Mouse (Mus musculus): ENCODE measurements around the gene Olfr157. TPM values are rescaled to one million over a fixed set of nuclear protein-coding genes. Genes with fewer than 3 reads are reported as not detected.
A peak's percentile ranks its signal among the peaks of the same experiment; 100 is the strongest.
"Not testable (repeated sequence)": the region's sequence is repeated elsewhere in the genome, so short reads cannot be mapped to it uniquely, and the experiment has no call there.

The Olfr157 gene
- total RNA-seq, 2 experiments from 2014 or later: not detected

DNA sequence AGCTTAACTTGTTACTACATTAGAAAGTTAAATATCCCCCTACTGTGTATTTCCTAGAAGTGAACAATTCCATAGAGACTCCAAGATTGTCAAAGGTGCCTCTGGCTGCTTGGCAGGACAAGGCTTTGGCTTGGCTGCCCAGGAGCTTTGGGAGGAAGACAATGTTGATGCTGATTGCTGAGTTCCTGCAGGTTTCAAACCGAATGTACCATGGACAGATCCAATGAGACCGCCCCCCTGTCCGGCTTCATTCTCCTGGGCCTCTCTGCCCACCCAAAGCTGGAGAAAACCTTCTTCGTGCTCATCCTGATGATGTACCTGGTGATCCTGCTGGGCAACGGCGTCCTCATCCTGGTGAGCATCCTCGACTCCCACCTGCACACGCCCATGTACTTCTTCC, 14.1 kb upstream of the Olfr157 start:
- H3K4me3 ChIP-seq: no peak overlapping the region
- H3K27ac ChIP-seq: no peak overlapping the region
- no peak for DNase-seq
- no peak for TF ChIP-seq CTCF (IDR thresholded peaks at IDR 0.05)
- intact Hi-C loops (cut with DNase I): no loop called here

- intact Hi-C loops (cut with DNase I): no loop called here
- Histone ChIP-seq H3K27ac (no peak within 1 kb of the TSS), H3K4me3 (no peak within 1 kb of the TSS)
- no peak for TF ChIP-seq CTCF (IDR thresholded peaks at IDR 0.05)
- DNase-seq: no peak
Measured at GRCm38 (mm10) chr4:43851265-43851664, 11.3 kb upstream of the Olfr157 start, which contains the start of gene Olfr155. Gene Olfr155, plus strand, starts transcription at chr4:43851565.

DNA sequence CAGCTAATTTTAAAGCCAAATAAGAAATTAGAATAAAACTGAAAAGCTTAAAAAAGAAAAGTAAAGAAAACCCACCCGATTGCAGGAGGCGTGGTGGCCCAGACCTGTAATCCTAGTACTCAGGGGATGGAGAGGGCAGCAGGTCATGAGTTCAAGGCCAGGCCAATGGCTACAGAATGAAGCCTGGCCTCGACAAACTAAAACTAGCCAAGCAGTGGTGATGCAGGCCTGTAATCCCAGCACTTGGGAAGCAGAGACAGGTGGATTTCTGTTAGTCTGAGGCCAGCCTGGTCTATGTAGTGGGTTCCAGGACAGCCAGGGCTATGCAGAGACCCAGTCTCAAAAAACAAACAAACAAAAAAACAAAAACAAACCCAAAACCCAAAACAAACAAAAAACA, 1.7 kb downstream of the Olfr157 start:
- no peak for TF ChIP-seq CTCF (IDR thresholded peaks at IDR 0.05)
- H3K4me3 ChIP-seq: no peak overlapping the region
- intact Hi-C loops (cut with DNase I): no loop called here
- no peak overlapping the region for H3K27ac ChIP-seq
- no peak for DNase-seq

GRCm38 (mm10) chr4:43834749-43835148, 5.3 kb downstream of the Olfr157 start:
- DNase-seq: no peak
- Histone ChIP-seq H3K27ac (no peak overlapping the region), H3K4me3 (no peak overlapping the region)
- TF ChIP-seq CTCF (IDR thresholded peaks at IDR 0.05): no peak
- intact Hi-C loops (cut with DNase I): no loop called here

GRCm38 (mm10) chr4:43833752-43834151, 6.2 kb downstream of the Olfr157 start:
- no peak for TF ChIP-seq CTCF (IDR thresholded peaks at IDR 0.05)
- intact Hi-C loops (cut with DNase I): no loop called here
- no peak for DNase-seq
- H3K4me3 ChIP-seq: no peak overlapping the region
- no peak overlapping the region for H3K27ac ChIP-seq

GRCm38 (mm10) chr4:43832031-43832430, 8.0 kb downstream of the Olfr157 start:
- no peak for DNase-seq
- H3K27ac ChIP-seq: no peak overlapping the region
- H3K4me3 ChIP-seq: no peak overlapping the region
- intact Hi-C loops (cut with DNase I): no loop called here
- no peak for TF ChIP-seq CTCF (IDR thresholded peaks at IDR 0.05)

- no peak overlapping the region for H3K27ac ChIP-seq
- intact Hi-C loops (cut with DNase I): no loop called here
- no peak for TF ChIP-seq CTCF (IDR thresholded peaks at IDR 0.05)
- no peak for DNase-seq
- no peak overlapping the region for H3K4me3 ChIP-seq
Measured at GRCm38 (mm10) chr4:43828806-43829205, 11.2 kb downstream of the Olfr157 start.

DNA sequence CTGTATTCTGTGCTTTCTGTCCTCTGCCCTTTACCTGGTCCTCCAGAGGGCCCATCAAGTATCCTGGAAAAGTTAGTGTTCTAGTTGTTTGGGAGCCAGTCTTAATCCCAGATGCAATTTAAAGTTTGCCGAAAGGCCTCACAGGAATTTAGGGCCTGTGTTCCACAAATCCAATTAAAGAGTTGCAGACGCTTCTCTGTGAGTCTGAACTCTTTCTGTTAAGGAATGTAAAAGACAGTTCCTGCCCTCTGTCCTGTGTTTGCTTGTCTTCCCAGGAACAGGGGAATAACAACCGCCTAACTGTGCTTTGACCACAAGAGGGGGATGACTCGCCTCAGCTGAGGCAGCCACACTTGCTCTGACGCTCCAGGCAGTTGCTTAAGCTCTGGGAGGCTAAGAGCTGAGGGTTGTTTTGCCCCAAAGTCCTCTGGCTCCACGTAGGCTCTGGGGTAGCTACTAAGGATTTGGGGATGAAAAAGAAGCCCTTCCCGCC, 16.1 kb downstream of the Olfr157 start, which contains the start of gene Olfr156:
Olfr156 (minus strand) TSS at position 51 of the 493 bp plus-strand sequence.
- no peak for DNase-seq
- TF ChIP-seq CTCF (IDR thresholded peaks at IDR 0.05): peak; percentile 45
- intact Hi-C loops (cut with DNase I): no loop called here

DNA sequence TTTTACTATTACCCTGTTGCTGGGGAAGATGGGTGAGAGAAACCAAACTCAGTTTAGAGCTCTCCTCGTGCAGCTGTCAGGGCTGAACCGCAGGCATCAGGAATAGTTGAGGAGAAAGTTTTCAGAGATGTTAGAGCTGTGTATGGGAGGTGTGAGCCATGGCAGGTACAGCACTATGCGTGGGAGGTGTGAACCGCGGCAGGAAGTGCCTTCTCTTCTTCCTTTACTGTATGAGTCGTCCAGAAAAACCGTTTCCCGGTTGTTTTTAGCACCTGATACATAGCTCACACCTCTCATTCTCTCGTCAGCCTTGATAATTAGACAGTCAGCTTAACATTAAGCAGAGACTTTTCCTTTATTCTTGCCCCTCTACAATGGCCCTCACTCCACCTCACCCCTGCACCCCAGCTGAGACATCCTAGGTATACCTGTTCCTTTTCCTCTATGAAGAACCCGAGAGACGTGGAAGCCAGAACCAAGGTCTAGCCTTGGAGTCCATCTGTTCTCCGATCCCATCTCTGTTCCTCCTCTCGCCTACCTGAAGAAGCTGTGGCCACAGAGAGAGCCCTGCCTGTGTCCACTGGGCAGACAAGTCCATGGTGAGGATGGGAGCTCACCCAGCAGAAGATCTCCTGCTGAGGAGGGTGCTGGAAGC, 17.0 kb downstream of the Olfr157 start:
- H3K4me3 ChIP-seq: no peak overlapping the region
- no peak for DNase-seq
- no peak overlapping the region for H3K27ac ChIP-seq
- intact Hi-C loops (cut with DNase I): no loop called here
- TF ChIP-seq CTCF (IDR thresholded peaks at IDR 0.05): no peak

More for the DNA sequence above, 16.1 kb downstream of the Olfr157 start, which contains the start of gene Olfr156:
- no peak within 1 kb of the TSS for H3K4me3 ChIP-seq
- no peak within 1 kb of the TSS for H3K27ac ChIP-seq

GRCm38 (mm10) chr4:43798936-43799335, 41.1 kb downstream of the Olfr157 start:
- no peak for TF ChIP-seq CTCF (IDR thresholded peaks at IDR 0.05)
- H3K4me3 ChIP-seq: no peak overlapping the region
- intact Hi-C loops (cut with DNase I): no loop called here
- no peak overlapping the region for H3K27ac ChIP-seq
- DNase-seq: no peak

GRCm38 (mm10) chr4:43795844-43796243, 44.2 kb downstream of the Olfr157 start:
- DNase-seq; intact Hi-C loops (cut with DNase I); H3K4me3 ChIP-seq; H3K27ac ChIP-seq: not testable (repeated sequence)

DNA sequence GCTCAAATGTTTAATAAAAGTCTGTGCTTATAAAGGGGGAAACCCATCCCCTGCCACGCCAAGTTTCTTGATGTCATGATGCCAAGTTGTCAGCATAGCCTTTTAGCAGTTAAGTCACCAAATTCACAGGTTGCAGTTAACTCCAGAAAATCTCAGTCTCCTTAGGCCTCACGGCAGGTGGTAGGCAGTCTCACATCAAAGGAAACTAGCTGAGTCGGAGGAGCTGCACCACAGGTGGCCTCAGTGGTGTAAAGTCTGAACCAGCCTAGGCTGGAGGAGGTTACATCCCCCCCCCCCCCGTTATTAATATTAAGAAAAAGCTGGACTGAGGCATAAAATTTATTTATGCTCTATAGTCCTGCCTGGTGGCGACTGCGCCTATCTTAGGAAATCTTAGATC, 44.7 kb downstream of the Olfr157 start:
- TF ChIP-seq CTCF (IDR thresholded peaks at IDR 0.05): no peak
- DNase-seq: no peak
- Histone ChIP-seq H3K27ac (no peak overlapping the region), H3K4me3 (no peak overlapping the region)
- intact Hi-C loops (cut with DNase I): no loop called here

Other genes starting within 250 kb of the Olfr157 start
- gene Npr2, start 208.3 kb downstream of the Olfr157 start, total RNA-seq (2021): 10 to 100 TPM; 32.4 to 51.4 TPM
- under 1 TPM in 1 of 2 experiments, not detected in 1; 0.31 TPM for gene Spag8, start 186.6 kb downstream of the Olfr157 start, total RNA-seq (2021)
- gene Hint2, start 183.7 kb downstream of the Olfr157 start, total RNA-seq (2021): 10 to 100 TPM; 35.8 to 47.9 TPM
- 10 to 100 TPM in 1 of 2 experiments, 1 to 10 TPM in 1; 8.4 to 14.9 TPM for gene Tmem8b, start 171.2 kb downstream of the Olfr157 start, total RNA-seq (2021)
- gene Fam221b, start 171.1 kb downstream of the Olfr157 start, total RNA-seq (2021): under 1 TPM; 0.08 to 0.15 TPM
- gene Olfr70, start 139.4 kb downstream of the Olfr157 start, total RNA-seq (2021): not detected
- not detected for gene Olfr71, start 129.9 kb downstream of the Olfr157 start, total RNA-seq (2021)
- 1 to 10 TPM; 1.1 to 2.4 TPM for gene Hrct1, start 113.0 kb downstream of the Olfr157 start, total RNA-seq (2021)
- 1 to 10 TPM; 1.4 to 2.3 TPM for gene Spaar, start 110.2 kb downstream of the Olfr157 start, total RNA-seq (2021)
- gene Olfr159, start 69.2 kb downstream of the Olfr157 start, total RNA-seq (2021): not detected
- gene Olfr156, start 16.3 kb downstream of the Olfr157 start, total RNA-seq (2021): not detected
- gene Olfr155, start 11.4 kb upstream of the Olfr157 start, total RNA-seq (2021): not detected
- 1 to 10 TPM; 1.6 to 3.6 TPM for gene Reck, start 35.3 kb upstream of the Olfr157 start, total RNA-seq (2021)
- 1 to 10 TPM; 1.8 to 4.0 TPM for gene Glipr2, start 117.2 kb upstream of the Olfr157 start, total RNA-seq (2021)
- not detected for gene Ccin, start 143.3 kb upstream of the Olfr157 start, total RNA-seq (2021)
- 10 to 100 TPM; 44.5 to 61.3 TPM for gene Clta, start 164.3 kb upstream of the Olfr157 start, total RNA-seq (2021)
- 10 to 100 TPM; 11.6 to 12.5 TPM for gene Gne, start 244.0 kb upstream of the Olfr157 start, total RNA-seq (2021)